Mouse (Mus musculus) MEL (cell line): Measurements from ENCODE around the gene Tln2.

Experiments used
- EP300 ChIP-seq, 2 experiments: IDR thresholded peaks; 2 replicates each; pipeline ENCODE4 v1.6.1; 2011; ENCODE audit warnings: improper control_type of control experiment in 2 of 2, low read length in 2 of 2, low read depth in 1 of 2, mild to moderate bottlenecking in 1 of 2
- ETS1 ChIP-seq: IDR thresholded peaks from 2 replicates; pipeline ENCODE4 v1.6.1; 2012; ENCODE audit warnings: low read depth, mild to moderate bottlenecking, inconsistent platforms, low read length, improper control_type of control experiment, moderate library complexity
- MXI1 ChIP-seq: IDR thresholded peaks from 2 replicates; pipeline ENCODE4 v1.6.1; 2011; ENCODE audit warnings: mild to moderate bottlenecking, low read depth, low read length, improper control_type of control experiment

GRCm38 (mm10) chr9:67187686-67188085 lies 371.8 kb downstream of the Tln2 start:
- TF ChIP-seq ETS1 (no peak), MXI1 (no peak), EP300 (IDR thresholded peaks at IDR 0.05; ENCODE audit: low read depth in 1 of 2, low read length in 2 of 2) (no peak)
